Mouse (Mus musculus): ENCODE measurements at regions not wholly inside any gene's neighbourhood (a gene's known extent, or its start where the extent isn't known, plus 50 kb on each side); places are given as distances from the start of the nearest gene placed in this dataset.
"Not testable (repeated sequence)": the region's sequence is repeated elsewhere in the genome, so short reads cannot be mapped to it uniquely, and the experiment has no call there.

- H3K36me3 ChIP-seq (ENCODE audit: insufficient read depth), result no peaks in the 10 kb centered on the region
- ATAC-seq (ENCODE audit: insufficient read depth) (no peak), DNase-seq (no peak)
- H3K27ac ChIP-seq (ENCODE audit: low read depth), result no peak overlapping the region
- no peak for TF ChIP-seq CTCF (IDR thresholded peaks at IDR 0.05; ENCODE audit: low read depth)
- no peaks in the 10 kb centered on the region for H3K4me1 ChIP-seq (ENCODE audit: insufficient read depth)
- H3K4me2 ChIP-seq, result no peak overlapping the region
- no peaks in the 10 kb centered on the region for H3K27me3 ChIP-seq (ENCODE audit: insufficient read depth, low read length)
- H3K4me3 ChIP-seq (ENCODE audit: low read depth, low read length), result no peak overlapping the region
- H3K9me3 ChIP-seq (ENCODE audit: low read depth, low read length), result no peaks in the 10 kb centered on the region
- H3K9ac ChIP-seq, result no peak overlapping the region
- WGBS, result 78% methylated on average over 1 of the region's 1 CpGs
These were observed 105.7 kb downstream of the Mrpl39 start for GRCm38 (mm10) chr16:84629868-84630267.

- H3K27ac ChIP-seq (ENCODE audit: low read depth); H3K4me3 ChIP-seq (ENCODE audit: low read depth, low read length); H3K27me3 ChIP-seq (ENCODE audit: insufficient read depth, low read length); DNase-seq; H3K36me3 ChIP-seq (ENCODE audit: insufficient read depth); ATAC-seq (ENCODE audit: insufficient read depth); H3K4me2 ChIP-seq; H3K4me1 ChIP-seq (ENCODE audit: insufficient read depth); H3K9me3 ChIP-seq (ENCODE audit: low read depth, low read length); H3K9ac ChIP-seq: not testable (repeated sequence)
- 85% methylated on average over 1 of the region's 1 CpGs for WGBS
These were observed 91.1 kb downstream of the Mrpl39 start for GRCm38 (mm10) chr16:84644446-84644845.

- H3K27ac ChIP-seq (ENCODE audit: low read depth), result no peak overlapping the region
- no peaks in the 10 kb centered on the region for H3K9me3 ChIP-seq (ENCODE audit: low read depth, low read length)
- no peak overlapping the region for H3K4me2 ChIP-seq
- 64% methylated on average over 8 of the region's 8 CpGs for WGBS
- no peak for ATAC-seq (ENCODE audit: insufficient read depth)
- no peaks in the 10 kb centered on the region for H3K27me3 ChIP-seq (ENCODE audit: insufficient read depth, low read length)
- TF ChIP-seq CTCF (IDR thresholded peaks at IDR 0.05; ENCODE audit: low read depth), result no peak
- H3K9ac ChIP-seq, result no peak overlapping the region
- no peaks in the 10 kb centered on the region for H3K36me3 ChIP-seq (ENCODE audit: insufficient read depth)
- no peak overlapping the region for H3K4me3 ChIP-seq (ENCODE audit: low read depth, low read length)
- no peaks in the 10 kb centered on the region for H3K4me1 ChIP-seq (ENCODE audit: insufficient read depth)
- no peak for DNase-seq
These were observed 89.3 kb downstream of the Mrpl39 start for GRCm38 (mm10) chr16:84646172-84646684.

GRCm38 (mm10) chr16:84650646-84651045 is 84.9 kb downstream of the Mrpl39 start:
- WGBS, result 59% methylated on average over 1 of the region's 1 CpGs
- ATAC-seq (ENCODE audit: insufficient read depth), result no peak
- H3K36me3 ChIP-seq (ENCODE audit: insufficient read depth), result no peaks in the 10 kb centered on the region
- H3K4me3 ChIP-seq (ENCODE audit: low read depth, low read length), result no peak overlapping the region
- H3K4me1 ChIP-seq (ENCODE audit: insufficient read depth), result no peaks in the 10 kb centered on the region
- no peak overlapping the region for H3K4me2 ChIP-seq
- TF ChIP-seq CTCF (IDR thresholded peaks at IDR 0.05; ENCODE audit: low read depth), result no peak
- H3K9me3 ChIP-seq (ENCODE audit: low read depth, low read length), result no peaks in the 10 kb centered on the region
- H3K9ac ChIP-seq, result no peak overlapping the region
- H3K27ac ChIP-seq (ENCODE audit: low read depth), result no peak overlapping the region
- H3K27me3 ChIP-seq (ENCODE audit: insufficient read depth, low read length), result no peaks in the 10 kb centered on the region
- no peak for DNase-seq

- no peak overlapping the region for H3K4me2 ChIP-seq
- ATAC-seq (ENCODE audit: insufficient read depth) (no peak), DNase-seq (no peak)
- no peak overlapping the region for H3K27ac ChIP-seq (ENCODE audit: low read depth)
- no peaks in the 10 kb centered on the region for H3K27me3 ChIP-seq (ENCODE audit: insufficient read depth, low read length)
- H3K36me3 ChIP-seq (ENCODE audit: insufficient read depth), result no peaks in the 10 kb centered on the region
- no peaks in the 10 kb centered on the region for H3K4me1 ChIP-seq (ENCODE audit: insufficient read depth)
- WGBS, result 83% methylated on average over 1 of the region's 1 CpGs
- no peak for TF ChIP-seq CTCF (IDR thresholded peaks at IDR 0.05; ENCODE audit: low read depth)
- no peak overlapping the region for H3K9ac ChIP-seq
- no peak overlapping the region for H3K4me3 ChIP-seq (ENCODE audit: low read depth, low read length)
- no peaks in the 10 kb centered on the region for H3K9me3 ChIP-seq (ENCODE audit: low read depth, low read length)
These were observed 81.7 kb downstream of the Mrpl39 start for GRCm38 (mm10) chr16:84653873-84654272.

- no peaks in the 10 kb centered on the region for H3K4me1 ChIP-seq (ENCODE audit: insufficient read depth)
- no peak overlapping the region for H3K4me3 ChIP-seq (ENCODE audit: low read depth, low read length)
- no peaks in the 10 kb centered on the region for H3K9me3 ChIP-seq (ENCODE audit: low read depth, low read length)
- TF ChIP-seq CTCF (IDR thresholded peaks at IDR 0.05; ENCODE audit: low read depth), result no peak
- H3K27ac ChIP-seq (ENCODE audit: low read depth), result no peak overlapping the region
- no peak overlapping the region for H3K9ac ChIP-seq
- no peak overlapping the region for H3K4me2 ChIP-seq
- DNase-seq (peak; percentile 15), ATAC-seq (ENCODE audit: insufficient read depth) (peak; percentile 63; the same call in 1 of the 2 replicates)
- no peaks in the 10 kb centered on the region for H3K27me3 ChIP-seq (ENCODE audit: insufficient read depth, low read length)
- 28% methylated on average over 3 of the region's 3 CpGs for WGBS
- H3K36me3 ChIP-seq (ENCODE audit: insufficient read depth), result no peaks in the 10 kb centered on the region
These were observed 73.7 kb downstream of the Mrpl39 start for GRCm38 (mm10) chr16:84661879-84662278.

GRCm38 (mm10) chr16:84663581-84663980 is 72.0 kb downstream of the Mrpl39 start:
- ATAC-seq (ENCODE audit: insufficient read depth) (no peak), DNase-seq (no peak)
- Histone ChIP-seq H3K9ac (no peak overlapping the region), H3K36me3 (ENCODE audit: insufficient read depth) (no peaks in the 10 kb centered on the region), H3K4me1 (ENCODE audit: insufficient read depth) (no peaks in the 10 kb centered on the region), H3K4me2 (no peak overlapping the region), H3K9me3 (ENCODE audit: low read depth, low read length) (peaks cover 3% of the 10 kb centered on the region; the same call in 1 of the 2 replicates), H3K27ac (ENCODE audit: low read depth) (no peak overlapping the region), H3K4me3 (ENCODE audit: low read depth, low read length) (no peak overlapping the region), H3K27me3 (ENCODE audit: insufficient read depth, low read length) (no peaks in the 10 kb centered on the region)
- 85% methylated on average over 4 of the region's 4 CpGs for WGBS
- no peak for TF ChIP-seq CTCF (IDR thresholded peaks at IDR 0.05; ENCODE audit: low read depth)

Data from lung, embryonic 14.5 days (tissue).